ENCODE assay signal across 17 mouse cellular contexts in the genomic region with DNA sequence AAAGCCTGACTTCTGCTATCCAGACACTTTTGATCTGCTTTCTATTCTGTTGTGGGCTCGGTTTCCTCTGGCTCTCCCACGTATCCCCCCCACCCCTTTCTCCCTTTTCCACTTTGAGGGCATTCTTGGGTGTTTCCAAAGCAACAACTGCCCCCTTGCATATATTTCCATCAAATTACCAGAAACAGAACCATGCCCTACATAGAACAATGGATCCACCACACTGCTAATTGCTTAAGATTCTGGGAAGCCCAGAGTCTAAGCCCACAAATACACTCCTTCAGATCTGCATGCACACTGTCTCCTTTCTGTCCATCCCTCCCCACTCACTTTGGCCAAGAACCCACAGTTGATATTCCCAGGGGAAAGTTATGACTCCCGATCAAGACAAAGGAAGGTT. TPM values are rescaled to one million over a fixed set of nuclear protein-coding genes. Genes with fewer than 3 reads are reported as not detected.
A peak's percentile ranks its signal among the peaks of the same experiment; 100 is the strongest.
DNase-seq lines count a peak whose midpoint lies in the region; ATAC-seq and TF ChIP-seq lines count a peak whose summit lies in the region.
"Had no signal": no experiment of that assay in that cellular context is flagged by ENCODE, and none has a peak within 500 bp of the region (broad histone marks: within the 10 kb centered on the region; RNA-seq: fewer than 3 reads in every experiment).

No protein-coding gene starts in this region.

- ATAC-seq in hindbrain, embryonic 11.5 days (ENCODE audit: low FRiP score), result peak; percentile 67
- peak; percentile 74 for ATAC-seq in midbrain, embryonic 15.5 days (replicated peaks)
- no peak for ATAC-seq in stomach, postnatal 0 days (ENCODE audit: low FRiP score, low TSS enrichment)

- whole genome bisulfite sequencing in hindbrain, embryonic 11.5 days, result 35% methylated on average over 3 of the region's 3 CpGs
- 20% methylated on average over 3 of the region's 3 CpGs for WGBS in midbrain, embryonic 15.5 days
- WGBS in stomach, postnatal 0 days, result 61% methylated on average over 3 of the region's 3 CpGs

- DNase-seq in embryo, embryonic 10.5 days (ENCODE audit: low spot score), result peak; percentile 16
- DNase-seq in embryo, embryonic 10 days (ENCODE audit: low spot score), result no peak
- DNase-seq in hindbrain, embryonic 11.5 days (ENCODE audit: low spot score), result peak; percentile 40
- no peak for DNase-seq in stomach, postnatal 0 days (ENCODE audit: low spot score)
- DNase-seq in adrenal gland, adult 18-20 months (ENCODE audit: low spot score in 2 of 2), result no peak
- DNase-seq in c-Kit-positive CD71-positive TER-119-positive erythroid progenitor cells, embryonic 14.5 days (ENCODE audit: low spot score), result no peak
- DNase-seq: heart, postnatal 14 days; kidney, adult 8-10 months; right cerebral cortex, postnatal 4 days had no signal

- no peaks in the 10 kb centered on the region for H3K9me3 ChIP-seq in hindbrain, embryonic 11.5 days (ENCODE audit: control insufficient read depth, low read length)
- H3K9me3 ChIP-seq in midbrain, embryonic 15.5 days, result no peaks in the 10 kb centered on the region
- no peaks in the 10 kb centered on the region for H3K9me3 ChIP-seq in stomach, postnatal 0 days (ENCODE audit: control insufficient read depth, low read length)
- H3K9me3 ChIP-seq: limb, embryonic 10.5 days had no signal

- 0 out of 2 replicates have a peak overlapping the region, but pooled peaks have one; percentile 36 for H3K27ac ChIP-seq in brown adipose tissue, adult 24 weeks (replicated peaks; ENCODE audit: low read depth, low read length)
- H3K27ac ChIP-seq in hindbrain, embryonic 11.5 days (ENCODE audit: low read depth, low read length), result peak overlapping the region; percentile 44; the same call in 1 of the 2 replicates
- no peak overlapping the region for H3K27ac ChIP-seq in midbrain, embryonic 15.5 days
- no peak overlapping the region for H3K27ac ChIP-seq in stomach, postnatal 0 days (replicated peaks)
- H3K27ac ChIP-seq: limb, embryonic 10.5 days had no signal

- no peak overlapping the region for H3K4me3 ChIP-seq in brown adipose tissue, adult 24 weeks (ENCODE audit: insufficient read depth, low read depth, low read length)
- no peak overlapping the region for H3K4me3 ChIP-seq in hindbrain, embryonic 11.5 days (ENCODE audit: low read depth, low read length)
- no peak overlapping the region for H3K4me3 ChIP-seq in midbrain, embryonic 15.5 days
- H3K4me3 ChIP-seq in stomach, postnatal 0 days (ENCODE audit: low read depth, low read length), result no peak overlapping the region
- H3K4me3 ChIP-seq: limb, embryonic 10.5 days had no signal

- no peak for TF ChIP-seq CTCF in stomach, postnatal 0 days (IDR thresholded peaks at IDR 0.05; ENCODE audit: low read depth)

- no peak for TF ChIP-seq EP300 in stomach, postnatal 0 days (optimal IDR thresholded peaks at IDR 0.05)

- no peak overlapping the region for H3K9ac ChIP-seq in hindbrain, embryonic 11.5 days (ENCODE audit: low read depth, low read length)
- no peak overlapping the region for H3K9ac ChIP-seq in midbrain, embryonic 15.5 days
- no peak overlapping the region for H3K9ac ChIP-seq in stomach, postnatal 0 days (ENCODE audit: low read length)

- no peak overlapping the region for H3K4me2 ChIP-seq in hindbrain, embryonic 11.5 days (replicated peaks; ENCODE audit: low read depth, low read length)
- H3K4me2 ChIP-seq in midbrain, embryonic 15.5 days, result no peak overlapping the region
- no peak overlapping the region for H3K4me2 ChIP-seq in stomach, postnatal 0 days (replicated peaks; ENCODE audit: low read depth)

- peaks cover 8% of the 10 kb centered on the region for H3K4me1 ChIP-seq in brown adipose tissue, adult 24 weeks (ENCODE audit: control insufficient read depth, insufficient read depth, insufficient read length, low read length)
- no peaks in the 10 kb centered on the region for H3K4me1 ChIP-seq in hindbrain, embryonic 11.5 days (replicated peaks; ENCODE audit: control insufficient read depth, insufficient read depth, low read length)
- no peaks in the 10 kb centered on the region for H3K4me1 ChIP-seq in midbrain, embryonic 15.5 days
- no peaks in the 10 kb centered on the region for H3K4me1 ChIP-seq in stomach, postnatal 0 days (replicated peaks; ENCODE audit: control insufficient read depth, insufficient read depth)
- H3K4me1 ChIP-seq: limb, embryonic 10.5 days had no signal

- H3K27me3 ChIP-seq in hindbrain, embryonic 11.5 days (ENCODE audit: control insufficient read depth, insufficient read depth, low read length), result no peaks in the 10 kb centered on the region
- H3K27me3 ChIP-seq in midbrain, embryonic 15.5 days (replicated peaks), result no peaks in the 10 kb centered on the region
- no peaks in the 10 kb centered on the region for H3K27me3 ChIP-seq in stomach, postnatal 0 days (ENCODE audit: control insufficient read depth, insufficient read depth, low read length)

- no peaks in the 10 kb centered on the region for H3K36me3 ChIP-seq in hindbrain, embryonic 11.5 days (ENCODE audit: control insufficient read depth, insufficient read depth, low read length)
- H3K36me3 ChIP-seq in midbrain, embryonic 15.5 days (replicated peaks), result no peaks in the 10 kb centered on the region
- H3K36me3 ChIP-seq in stomach, postnatal 0 days (ENCODE audit: control insufficient read depth, insufficient read depth, low read length), result no peaks in the 10 kb centered on the region
- H3K36me3 ChIP-seq: limb, embryonic 10.5 days had no signal

RNA-seq across cellular contexts. Expression of gene Tectb, which starts 5.1 kb away (rescaled TPM):
- not detected in 2 replicates for polyA plus RNA-seq in brown adipose tissue, adult 24 weeks (2012; ENCODE audit: insufficient read depth, insufficient read length, missing spikeins)
- 0.13 TPM in 1 of 2 replicates, not detected in the other for polyA plus RNA-seq in hindbrain, embryonic 11.5 days (2014; fragmentation: Nextera tagmentation; extraction: Ambion mirVana)
- polyA plus RNA-seq in midbrain, embryonic 15.5 days (2015; fragmentation: Nextera tagmentation; extraction: Ambion mirVana), result 0.22 and 0.46 TPM in 2 replicates
- polyA plus RNA-seq in stomach, postnatal 0 days (2015; fragmentation: Nextera tagmentation; extraction: Ambion mirVana), result 0.16 and 0.23 TPM in 2 replicates
- total RNA-seq in adrenal gland, adult 18-20 months (2021), result 1 to 10 TPM in 1 of 2 experiments, under 1 TPM in 1; 0.22 to 1.1 TPM
- total RNA-seq: common myeloid progenitor, adult 5-6 weeks; ES-E14; granulocyte monocyte progenitor cell, adult 5-6 weeks; megakaryocyte progenitor cell, adult 5-6 weeks; neutrophil, adult 5-6 weeks had no signal
- polyA plus RNA-seq: limb, embryonic 10.5 days had no signal

RNA-seq across cellular contexts. Expression of gene Gucy2g, which starts 55.4 kb away (rescaled TPM):
- polyA plus RNA-seq in brown adipose tissue, adult 24 weeks (2012; ENCODE audit: insufficient read depth, insufficient read length, missing spikeins), result not detected in 2 replicates
- polyA plus RNA-seq in hindbrain, embryonic 11.5 days (2014; fragmentation: Nextera tagmentation; extraction: Ambion mirVana), result not detected in 2 replicates
- not detected in 2 replicates for polyA plus RNA-seq in midbrain, embryonic 15.5 days (2015; fragmentation: Nextera tagmentation; extraction: Ambion mirVana)
- 0.08 TPM in 2 replicates for polyA plus RNA-seq in stomach, postnatal 0 days (2015; fragmentation: Nextera tagmentation; extraction: Ambion mirVana)
- total RNA-seq in adrenal gland, adult 18-20 months (2021), result not detected
- total RNA-seq: granulocyte monocyte progenitor cell, adult 5-6 weeks; megakaryocyte progenitor cell, adult 5-6 weeks; neutrophil, adult 5-6 weeks had no signal
- polyA plus RNA-seq: limb, embryonic 10.5 days had no signal

RNA-seq across cellular contexts. Expression of gene Gpam, which starts 58.6 kb away (rescaled TPM):
- polyA plus RNA-seq in brown adipose tissue, adult 24 weeks (2012; ENCODE audit: insufficient read depth, insufficient read length, missing spikeins), result 110 and 122 TPM in 2 replicates
- 17.5 and 22.4 TPM in 2 replicates for polyA plus RNA-seq in hindbrain, embryonic 11.5 days (2014; fragmentation: Nextera tagmentation; extraction: Ambion mirVana)
- polyA plus RNA-seq in midbrain, embryonic 15.5 days (2015; fragmentation: Nextera tagmentation; extraction: Ambion mirVana), result 24.6 and 25.8 TPM in 2 replicates
- 12.5 and 13.1 TPM in 2 replicates for polyA plus RNA-seq in stomach, postnatal 0 days (2015; fragmentation: Nextera tagmentation; extraction: Ambion mirVana)
- 100 to 1,000 TPM in 1 of 2 experiments, 10 to 100 TPM in 1; 87.8 to 419 TPM for total RNA-seq in adrenal gland, adult 18-20 months (2021)

Comparison
In these comparisons a context has a peak if more than half of its experiments do, and no peak if none do; other contexts are left out.
1. DNase-seq: peak in embryo, embryonic 10.5 days (single experiment) and hindbrain, embryonic 11.5 days (single experiment); none in embryo, embryonic 10 days (single experiment), stomach, postnatal 0 days (single experiment), adrenal gland, adult 18-20 months (0 of 2) and c-Kit-positive CD71-positive TER-119-positive erythroid progenitor cells, embryonic 14.5 days (single experiment).
2. H3K27ac ChIP-seq: peak in brown adipose tissue, adult 24 weeks (single experiment) and hindbrain, embryonic 11.5 days (single experiment); none in midbrain, embryonic 15.5 days (single experiment) and stomach, postnatal 0 days (single experiment).